Mouse (Mus musculus) heart, embryonic 14.5 days (tissue): ENCODE data around the gene Nfkbie. TPM values are rescaled to one million over a fixed set of nuclear protein-coding genes. Genes with fewer than 3 reads are reported as not detected.

Experiments used
- ATAC-seq: fragments of 200-750 bp; cut with Nextera tagmentation; 2 replicates; pipeline ENCODE4 v1.8.0; 2017; ENCODE audit warnings: low read depth, moderate TSS enrichment; ENCODE audit not compliant: insufficient number of reproducible peaks, insufficient read depth, low FRiP score
- H3K27ac ChIP-seq, 2 experiments: fragments of 200-500 bp in 1 of 2; fragments of 300-500 bp in 1 of 2; sonication (generic) in 1 of 2; replicated peaks in 1 of 2; 2 replicates each; pipeline ENCODE4 v1.5.1; 2012 to 2014; ENCODE audit warnings: low read depth in 2 of 2, low read length in 2 of 2, control low read depth in 1 of 2, mild to moderate bottlenecking in 1 of 2, mixed read lengths in 1 of 2; ENCODE audit not compliant: control insufficient read depth in 1 of 2, insufficient read depth in 1 of 2
- H3K27me3 ChIP-seq: fragments of 300-500 bp; sonication (generic); 2 replicates; pipeline ENCODE4 v1.6.1; 2014; ENCODE audit warnings: mild to moderate bottlenecking, low read length, control low read depth; ENCODE audit not compliant: control insufficient read depth, insufficient read depth
- H3K36me3 ChIP-seq: fragments of 300-500 bp; sonication (generic); 2 replicates; pipeline ENCODE4 v1.6.1; 2014; ENCODE audit warnings: mild to moderate bottlenecking, control low read depth, low read length, mixed read lengths; ENCODE audit not compliant: control insufficient read depth, insufficient read depth
- H3K4me1 ChIP-seq, 2 experiments: fragments of 200-500 bp in 1 of 2; fragments of 300-500 bp in 1 of 2; sonication (generic) in 1 of 2; 2 replicates each; pipeline ENCODE4 v1.6.1; 2012 to 2014; ENCODE audit warnings: low read length in 2 of 2, control low read depth in 1 of 2, mixed read lengths in 1 of 2; ENCODE audit not compliant: control insufficient read depth in 2 of 2, insufficient read depth in 2 of 2
- H3K4me2 ChIP-seq: fragments of 300-500 bp; sonication (generic); 2 replicates; pipeline ENCODE4 v1.6.1; 2014; ENCODE audit warnings: mild to moderate bottlenecking, low read length
- H3K4me3 ChIP-seq, 2 experiments: fragments of 200-500 bp in 1 of 2; fragments of 300-500 bp in 1 of 2; sonication (generic) in 1 of 2; 2 replicates each; pipeline ENCODE4 v1.5.1; 2012 to 2014; ENCODE audit warnings: low read length in 2 of 2, mild to moderate bottlenecking in 2 of 2, control low read depth in 1 of 2, low read depth in 1 of 2, moderate library complexity in 1 of 2; ENCODE audit not compliant: control insufficient read depth in 1 of 2, insufficient read depth in 1 of 2
- H3K9ac ChIP-seq: fragments of 300-500 bp; sonication (generic); 2 replicates; pipeline ENCODE4 v1.6.1; 2014; ENCODE audit warnings: mild to moderate bottlenecking, low read length
- H3K9me3 ChIP-seq: fragments of 300-500 bp; sonication (generic); 2 replicates; pipeline ENCODE4 v1.6.1; 2016; ENCODE audit warnings: low read length, control low read depth; ENCODE audit not compliant: control insufficient read depth
- WGBS: fragments of 180-500 bp; shearing (Covaris S2); extraction: QIAGEN DNeasy Blood & Tissue Kit; methylation state at CpG from one replicate; pipeline ENCODE4 v1.1.7; 2014; 5-methylcytosine and 5-hydroxymethylcytosine counted together
- polyA plus RNA-seq: library from polyadenylated mRNA; unstranded; fragments of >200 nt; fragmentation: Nextera tagmentation; extraction: Ambion mirVana; gene quantifications from 2 replicates; pipeline ENCODE4 v1.2.1, GENCODE M21; 2014

Gene Nfkbie
- polyA plus RNA-seq, 1 experiment from 2014 or later: 2.9 TPM

DNA sequence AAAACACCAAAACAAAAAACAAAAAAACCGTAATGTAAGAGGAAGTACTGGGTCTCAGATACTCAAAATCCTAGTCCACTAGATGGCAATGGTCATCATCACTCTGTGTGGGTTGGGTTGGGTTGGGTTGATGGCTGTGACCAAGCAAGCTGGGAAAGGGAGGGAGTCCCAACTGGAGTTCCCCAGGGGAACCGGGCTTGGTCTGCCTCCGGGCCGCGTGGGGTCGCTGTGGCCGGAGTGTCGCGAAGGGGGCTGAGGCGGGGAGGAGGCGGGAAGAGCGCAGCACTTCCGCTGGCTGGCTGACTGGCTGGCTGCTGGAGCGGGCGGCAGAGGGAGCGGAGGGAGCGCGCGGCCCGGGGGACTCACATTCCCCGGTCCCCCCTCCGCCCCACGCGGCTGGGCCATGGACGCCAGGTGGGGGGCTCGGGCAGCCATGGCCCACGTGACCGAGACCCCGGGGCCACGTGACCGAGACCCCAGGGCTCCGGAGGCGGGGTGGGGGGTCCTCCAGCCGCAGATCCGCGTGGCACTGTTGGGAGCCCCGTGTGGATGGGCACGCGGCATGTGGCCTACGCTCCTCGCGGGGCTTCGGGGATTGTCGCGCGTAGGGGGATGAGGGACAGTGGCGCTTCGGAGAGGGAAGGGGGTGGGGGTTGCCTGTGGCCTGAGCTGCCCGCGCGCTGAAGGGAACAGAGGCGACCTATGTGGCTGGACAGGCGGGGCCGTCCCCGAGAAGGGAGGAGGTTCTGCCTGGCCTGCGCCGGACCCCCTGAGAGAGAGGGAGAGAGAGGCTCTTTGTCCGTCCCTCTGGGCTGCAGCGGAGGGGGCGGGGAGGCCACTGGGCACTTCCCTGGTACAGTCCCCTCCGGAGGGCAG is 8.4 kb downstream of the Nfkbie start, which contains the start of gene Slc35b2:
Gene Slc35b2 (plus strand): TSS at position 220 of the 876 bp plus-strand sequence.
- under 1% methylated on average over 57 of the region's 61 CpGs for WGBS

DNA sequence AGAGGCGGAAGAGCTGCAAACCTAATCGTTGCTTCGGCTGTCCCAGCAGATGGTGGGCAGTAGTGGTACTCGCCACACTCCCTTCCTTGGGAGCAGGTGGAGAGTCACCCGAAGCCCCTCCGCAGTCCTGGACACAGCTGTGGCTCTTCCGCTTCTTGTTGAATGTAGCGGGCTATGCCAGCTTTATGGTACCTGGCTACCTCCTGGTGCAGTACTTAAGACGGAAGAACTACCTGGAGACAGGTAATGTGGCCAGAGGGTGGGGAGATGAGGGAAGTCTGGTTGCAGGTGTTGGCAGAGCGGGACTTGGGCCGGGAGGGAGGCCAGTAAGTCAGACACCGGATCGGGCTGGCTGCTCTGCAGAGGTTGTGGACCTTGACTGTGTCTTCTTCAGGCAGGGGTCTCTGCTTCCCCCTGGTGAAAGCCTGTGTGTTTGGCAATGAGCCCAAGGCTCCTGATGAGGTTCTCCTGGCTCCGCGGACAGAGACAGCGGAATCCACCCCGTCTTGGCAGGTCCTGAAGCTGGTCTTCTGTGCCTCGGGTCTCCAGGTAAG is 9.1 kb downstream of the Nfkbie start:
- WGBS: 12% methylated on average over 18 of the region's 18 CpGs
- Histone ChIP-seq H3K4me3 (peak overlapping the region; percentile 81 to 90), H3K9me3 (no peaks in the 10 kb centered on the region), H3K4me2 (peak overlapping the region; percentile 89), H3K27me3 (no peaks in the 10 kb centered on the region), H3K4me1 (peaks cover 10 to 12% of the 10 kb centered on the region in 2 experiments; a peak in 3 of 4 replicates), H3K27ac (peak overlapping the region in 1 of 2 experiments; percentile 77; a peak in 2 of 4 replicates), H3K36me3 (peaks cover 48% of the 10 kb centered on the region), H3K9ac (peak overlapping the region; percentile 92)
- no peak for ATAC-seq

More for the DNA sequence above, 8.4 kb downstream of the Nfkbie start, which contains the start of gene Slc35b2:
- Histone ChIP-seq H3K27me3 (no peaks in the 10 kb centered on the region), H3K4me3 (peak within 1 kb of the TSS; percentile 81 to 90), H3K27ac (peak within 1 kb of the TSS; percentile 46 to 77), H3K36me3 (peaks cover 41% of the 10 kb centered on the region), H3K4me2 (peak within 1 kb of the TSS; percentile 89), H3K4me1 (peaks cover 10 to 12% of the 10 kb centered on the region in 2 experiments; a peak in 3 of 4 replicates), H3K9me3 (no peaks in the 10 kb centered on the region), H3K9ac (peak within 1 kb of the TSS; percentile 92)
- ATAC-seq: peak; percentile 79

- WGBS: 92% methylated on average over 11 of the region's 11 CpGs
- Histone ChIP-seq H3K4me2 (peak overlapping the region; percentile 89), H3K9ac (peak overlapping the region; percentile 92), H3K27me3 (no peaks in the 10 kb centered on the region), H3K9me3 (no peaks in the 10 kb centered on the region), H3K4me3 (peak overlapping the region in 1 of 2 experiments; percentile 81; a peak in 3 of 4 replicates), H3K36me3 (peaks cover 53% of the 10 kb centered on the region), H3K27ac (no peak overlapping the region), H3K4me1 (peaks cover 12 to 15% of the 10 kb centered on the region in 2 experiments; a peak in 3 of 4 replicates)
- no peak for ATAC-seq
Observed at GRCm38 (mm10) chr17:45565103-45565502, 9.6 kb downstream of the Nfkbie start.

- Histone ChIP-seq H3K36me3 (peaks cover 62% of the 10 kb centered on the region), H3K27me3 (no peaks in the 10 kb centered on the region), H3K4me1 (peaks cover 12 to 16% of the 10 kb centered on the region in 2 experiments; a peak in 3 of 4 replicates), H3K27ac (no peak overlapping the region), H3K9me3 (no peaks in the 10 kb centered on the region), H3K4me3 (no peak overlapping the region), H3K4me2 (no peak overlapping the region), H3K9ac (no peak overlapping the region)
- WGBS: 68% methylated on average over 1 of the region's 1 CpGs
- no peak for ATAC-seq
Observed at GRCm38 (mm10) chr17:45566031-45566359, 10.5 kb downstream of the Nfkbie start.

- WGBS: 63% methylated on average over 18 of the region's 18 CpGs
Observed at GRCm38 (mm10) chr17:45566360-45567161, 11.1 kb downstream of the Nfkbie start.

DNA sequence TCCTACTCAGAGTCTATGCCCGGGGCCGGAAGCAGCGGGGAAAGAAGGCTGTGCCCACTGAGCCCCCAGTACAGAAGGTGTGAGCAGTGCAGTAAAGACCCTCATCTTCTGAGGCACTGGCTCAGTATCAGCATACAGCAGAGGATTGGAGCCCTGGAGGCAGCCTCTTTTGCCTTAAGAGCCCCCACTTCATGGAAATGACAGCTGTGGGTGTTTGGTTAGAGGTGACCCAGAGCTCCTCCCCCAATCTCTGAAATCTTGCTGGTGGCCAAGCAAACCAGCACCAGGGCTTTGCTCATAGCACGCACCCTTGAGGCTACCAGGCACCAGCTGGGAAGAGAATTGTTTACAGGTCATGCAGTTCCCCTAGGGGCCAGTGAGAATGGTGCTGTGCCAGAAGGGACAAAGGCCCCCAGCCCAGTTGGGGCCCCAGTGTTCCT is 11.7 kb downstream of the Nfkbie start:
- H3K9me3 ChIP-seq: no peaks in the 10 kb centered on the region
- H3K4me1 ChIP-seq: peaks cover 12 to 27% of the 10 kb centered on the region in 2 experiments; a peak in 3 of 4 replicates
- ATAC-seq: no peak
- H3K9ac ChIP-seq: no peak overlapping the region
- no peaks in the 10 kb centered on the region for H3K27me3 ChIP-seq
- H3K27ac ChIP-seq: peak overlapping the region in 1 of 2 experiments; percentile 8; a peak in 2 of 4 replicates
- peaks cover 74% of the 10 kb centered on the region for H3K36me3 ChIP-seq
- 14% methylated on average over 4 of the region's 4 CpGs for WGBS
- no peak overlapping the region for H3K4me2 ChIP-seq
- no peak overlapping the region for H3K4me3 ChIP-seq

More at GRCm38 (mm10) chr17:45566360-45567161, 11.1 kb downstream of the Nfkbie start:
- Histone ChIP-seq H3K4me3 (no peak overlapping the region), H3K36me3 (peaks cover 68% of the 10 kb centered on the region), H3K9me3 (no peaks in the 10 kb centered on the region), H3K9ac (no peak overlapping the region), H3K27me3 (no peaks in the 10 kb centered on the region), H3K27ac (peak overlapping the region in 1 of 2 experiments; percentile 8; a peak in 2 of 4 replicates), H3K4me2 (no peak overlapping the region), H3K4me1 (peaks cover 12 to 21% of the 10 kb centered on the region in 2 experiments; a peak in 3 of 4 replicates)
- ATAC-seq: no peak

DNA sequence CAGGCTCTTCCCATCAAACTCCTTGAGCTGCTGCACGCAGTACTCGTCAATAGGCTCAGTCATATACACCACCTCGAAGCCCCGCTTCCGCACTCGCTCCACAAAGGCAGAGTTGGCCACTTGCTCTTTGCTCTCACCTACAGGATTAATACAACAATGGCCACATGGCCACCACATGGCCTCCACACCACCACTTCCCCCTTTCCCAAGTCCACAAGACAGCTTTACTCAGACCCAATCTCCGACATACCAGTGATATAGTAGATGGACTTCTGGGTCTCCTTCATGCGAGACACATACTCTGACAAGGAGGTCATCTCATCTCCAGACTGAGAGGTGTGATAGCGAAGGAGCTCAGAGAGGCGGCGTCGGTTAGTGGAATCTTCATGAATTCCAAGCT is 13.5 kb downstream of the Nfkbie start:
- WGBS: 84% methylated on average over 12 of the region's 12 CpGs
- peaks cover 12 to 27% of the 10 kb centered on the region in 2 experiments; a peak in 3 of 4 replicates for H3K4me1 ChIP-seq
- no peak overlapping the region for H3K9ac ChIP-seq
- H3K36me3 ChIP-seq: peaks cover 74% of the 10 kb centered on the region
- no peaks in the 10 kb centered on the region for H3K27me3 ChIP-seq
- no peaks in the 10 kb centered on the region for H3K9me3 ChIP-seq
- no peak overlapping the region for H3K4me3 ChIP-seq
- no peak overlapping the region for H3K4me2 ChIP-seq
- no peak for ATAC-seq
- H3K27ac ChIP-seq: no peak overlapping the region
